Mouse (Mus musculus) lung, postnatal 0 days (tissue): ENCODE results near the gene Cdcp1. TPM values are rescaled to one million over a fixed set of nuclear protein-coding genes. Genes with fewer than 3 reads are reported as not detected.

Experiments used
- ATAC-seq: fragments of 200-750 bp; cut with Nextera tagmentation; 2 replicates; pipeline ENCODE4 v1.8.0; 2017; ENCODE audit warnings: moderate library complexity
- DNase-seq: peaks from one replicate; pipeline ENCODE4 v3.0.0-alpha.2; 2016; ENCODE audit warnings: low spot score
- H3K27ac ChIP-seq: fragments of 300-500 bp; sonication (generic); 2 replicates; pipeline ENCODE4 v1.5.1; 2014; ENCODE audit warnings: antibody characterized with exemption, mild to moderate bottlenecking, low read length, mixed read lengths
- H3K27me3 ChIP-seq: fragments of 300-500 bp; sonication (generic); replicated peaks from 2 replicates; pipeline ENCODE4 v1.6.1; 2014; ENCODE audit warnings: low read length, mixed read lengths; ENCODE audit not compliant: insufficient read depth
- H3K36me3 ChIP-seq: fragments of 300-500 bp; sonication (generic); 2 replicates; pipeline ENCODE4 v1.6.1; 2014; ENCODE audit warnings: low read length, mixed read lengths; ENCODE audit not compliant: insufficient read depth
- H3K4me1 ChIP-seq: fragments of 300-500 bp; sonication (generic); 2 replicates; pipeline ENCODE4 v1.6.1; 2014; ENCODE audit warnings: antibody characterized with exemption, low read depth, low read length, mixed read lengths; ENCODE audit not compliant: insufficient read depth
- H3K4me2 ChIP-seq: fragments of 300-500 bp; sonication (generic); replicated peaks from 2 replicates; pipeline ENCODE4 v1.6.1; 2014; ENCODE audit warnings: low read depth, mild to moderate bottlenecking, low read length, moderate library complexity, mixed read lengths
- H3K4me3 ChIP-seq: fragments of 300-500 bp; sonication (generic); 2 replicates; pipeline ENCODE4 v1.5.1; 2014; ENCODE audit warnings: low read depth, low read length
- H3K9ac ChIP-seq: fragments of 300-500 bp; sonication (generic); replicated peaks from 2 replicates; pipeline ENCODE4 v1.6.1; 2014; ENCODE audit warnings: low read depth, mild to moderate bottlenecking
- H3K9me3 ChIP-seq: fragments of 300-500 bp; sonication (generic); 2 replicates; pipeline ENCODE4 v1.6.1; 2016; ENCODE audit warnings: low read length, mixed read lengths
- CTCF ChIP-seq: IDR thresholded peaks from 2 replicates; pipeline ENCODE4 v1.5.1; 2016; ENCODE audit warnings: antibody characterized with exemption, mild to moderate bottlenecking
- EP300 ChIP-seq: IDR thresholded peaks from 2 replicates; pipeline ENCODE4 v1.6.1; 2016; ENCODE audit warnings: antibody characterized with exemption, mild to moderate bottlenecking, control low read depth
- WGBS: fragments of 180-500 bp; shearing (Covaris S2); extraction: QIAGEN DNeasy Blood & Tissue Kit; methylation state at CpG from one replicate; pipeline ENCODE4 v1.1.7; 2014; 5-methylcytosine and 5-hydroxymethylcytosine counted together
- polyA plus RNA-seq: library from polyadenylated mRNA; unstranded; fragments of >200 nt; fragmentation: Nextera tagmentation; extraction: Ambion mirVana; gene quantifications from 2 replicates; pipeline ENCODE4 v1.2.1, GENCODE M21; 2015

Cdcp1 gene
- polyA plus RNA-seq, 1 experiment from 2014 or later = 9.8 TPM

GRCm38 (mm10) chr9:123159330-123159729 lies 56.5 kb downstream of the Cdcp1 start:
- Histone ChIP-seq H3K9me3 (no peaks in the 10 kb centered on the region), H3K36me3 (no peaks in the 10 kb centered on the region), H3K27ac (no peak overlapping the region), H3K27me3 (no peaks in the 10 kb centered on the region), H3K4me1 (no peaks in the 10 kb centered on the region), H3K9ac (no peak overlapping the region), H3K4me2 (no peak overlapping the region), H3K4me3 (no peak overlapping the region)
- peak; percentile 83 for DNase-seq
- TF ChIP-seq EP300 = no peak
- peak; percentile 96 for TF ChIP-seq CTCF
- ATAC-seq = peak; percentile 57
- WGBS = 58% methylated on average over 7 of the region's 7 CpGs

- Histone ChIP-seq H3K27me3 (no peaks in the 10 kb centered on the region), H3K4me2 (no peak overlapping the region), H3K4me1 (no peaks in the 10 kb centered on the region), H3K9ac (no peak overlapping the region), H3K9me3 (no peaks in the 10 kb centered on the region), H3K4me3 (no peak overlapping the region), H3K27ac (no peak overlapping the region), H3K36me3 (no peaks in the 10 kb centered on the region)
- no peak for ATAC-seq
- TF ChIP-seq CTCF (peak; percentile 71), EP300 (no peak)
- 51% methylated on average over 8 of the region's 8 CpGs for WGBS
- DNase-seq = peak; percentile 49
Observed at GRCm38 (mm10) chr9:123158125-123158836, 57.6 kb downstream of the Cdcp1 start.

DNA sequence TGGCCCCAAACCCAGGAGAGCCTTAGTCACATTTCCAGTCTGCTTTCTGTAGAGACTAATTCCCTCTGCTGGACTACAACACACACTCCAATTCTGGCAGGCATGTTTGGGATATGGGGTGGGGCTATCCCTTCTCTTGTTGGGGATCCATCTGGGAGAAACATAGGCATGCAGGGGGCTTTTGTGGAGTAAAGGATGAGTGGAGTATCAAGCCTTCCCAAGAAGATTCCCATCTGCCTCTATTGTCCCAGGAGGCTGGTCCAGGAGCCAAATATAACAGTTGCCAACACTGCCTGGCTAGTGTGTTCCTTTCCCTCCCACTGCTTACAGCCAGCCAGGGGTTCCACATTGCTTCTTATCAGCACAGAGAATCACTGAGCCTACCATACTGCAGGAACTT lies 58.1 kb downstream of the Cdcp1 start:
- Histone ChIP-seq H3K4me1 (no peaks in the 10 kb centered on the region), H3K4me2 (no peak overlapping the region), H3K36me3 (no peaks in the 10 kb centered on the region), H3K4me3 (no peak overlapping the region), H3K27ac (no peak overlapping the region), H3K9ac (no peak overlapping the region), H3K27me3 (no peaks in the 10 kb centered on the region), H3K9me3 (no peaks in the 10 kb centered on the region)
- peak; percentile 27 for DNase-seq
- TF ChIP-seq EP300 = no peak
- no peak; the same call in 1 of the 2 replicates for TF ChIP-seq CTCF
- 0 out of 2 replicates have a peak, but pooled peaks have one; percentile 11 for ATAC-seq

- ATAC-seq (peak; percentile 64), DNase-seq (peak; percentile 56)
- Histone ChIP-seq H3K9ac (no peak overlapping the region), H3K27ac (no peak overlapping the region), H3K36me3 (no peaks in the 10 kb centered on the region), H3K4me3 (no peak overlapping the region), H3K9me3 (no peaks in the 10 kb centered on the region), H3K4me1 (no peaks in the 10 kb centered on the region), H3K27me3 (no peaks in the 10 kb centered on the region), H3K4me2 (peak overlapping the region; percentile 34; the same call in 1 of the 2 replicates)
- TF ChIP-seq CTCF (peak; percentile 13; the same call in 1 of the 2 replicates), EP300 (no peak)
- 29% methylated on average over 28 of the region's 30 CpGs for WGBS
Observed at GRCm38 (mm10) chr9:123156910-123157361, 58.9 kb downstream of the Cdcp1 start.

DNA sequence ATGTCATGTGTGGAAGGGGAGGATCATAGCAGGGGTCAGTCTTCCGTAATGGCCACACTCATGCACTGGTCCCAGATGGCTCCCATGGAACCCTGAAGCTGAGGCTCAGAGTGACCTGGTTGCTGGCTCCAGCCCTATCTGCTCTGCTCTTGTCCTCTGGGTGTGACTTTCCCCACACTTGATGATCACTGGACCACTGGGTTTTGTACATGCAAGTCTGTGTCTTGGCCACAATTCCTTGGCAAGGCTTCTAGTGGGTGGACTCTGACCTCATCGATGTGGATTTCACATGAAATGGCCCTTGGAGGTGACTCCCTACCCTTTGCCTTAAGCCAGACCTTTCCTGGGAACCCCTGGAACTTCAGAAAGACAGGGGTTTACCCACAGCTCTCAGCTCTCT lies 62.7 kb downstream of the Cdcp1 start:
- 63% methylated on average over 2 of the region's 2 CpGs for WGBS
- Histone ChIP-seq H3K9ac (no peak overlapping the region), H3K27ac (no peak overlapping the region), H3K36me3 (no peaks in the 10 kb centered on the region), H3K27me3 (no peaks in the 10 kb centered on the region), H3K4me3 (no peak overlapping the region), H3K4me1 (peaks cover 7% of the 10 kb centered on the region), H3K9me3 (no peaks in the 10 kb centered on the region), H3K4me2 (peak overlapping the region; percentile 5; the same call in 1 of the 2 replicates)
- DNase-seq (peak; percentile 17), ATAC-seq (no peak)
- no peak for TF ChIP-seq EP300
- TF ChIP-seq CTCF = no peak

- WGBS = 39% methylated on average over 3 of the region's 3 CpGs
- H3K27me3 ChIP-seq = no peaks in the 10 kb centered on the region
- peaks cover 11% of the 10 kb centered on the region for H3K4me1 ChIP-seq
- ATAC-seq (no peak), DNase-seq (peak; percentile 34)
- no peak for TF ChIP-seq CTCF
- TF ChIP-seq EP300 = peak; percentile 38
- no peaks in the 10 kb centered on the region for H3K36me3 ChIP-seq
- no peak overlapping the region for H3K4me3 ChIP-seq
- H3K4me2 ChIP-seq = peak overlapping the region; percentile 42
- no peak overlapping the region for H3K9ac ChIP-seq
- H3K9me3 ChIP-seq = no peaks in the 10 kb centered on the region
- H3K27ac ChIP-seq = peak overlapping the region; percentile 86
Observed at GRCm38 (mm10) chr9:123152026-123152425, 63.8 kb downstream of the Cdcp1 start.
